Mouse (Mus musculus): Measurements from ENCODE around the gene Pkm. TPM values are rescaled to one million over a fixed set of nuclear protein-coding genes. Genes with fewer than 3 reads are reported as not detected.
A peak's percentile ranks its signal among the peaks of the same experiment; 100 is the strongest.

Pkm gene
- 598 and 674 TPM in 2 replicates for polyA plus RNA-seq (2012; rRNA removed)

DNA sequence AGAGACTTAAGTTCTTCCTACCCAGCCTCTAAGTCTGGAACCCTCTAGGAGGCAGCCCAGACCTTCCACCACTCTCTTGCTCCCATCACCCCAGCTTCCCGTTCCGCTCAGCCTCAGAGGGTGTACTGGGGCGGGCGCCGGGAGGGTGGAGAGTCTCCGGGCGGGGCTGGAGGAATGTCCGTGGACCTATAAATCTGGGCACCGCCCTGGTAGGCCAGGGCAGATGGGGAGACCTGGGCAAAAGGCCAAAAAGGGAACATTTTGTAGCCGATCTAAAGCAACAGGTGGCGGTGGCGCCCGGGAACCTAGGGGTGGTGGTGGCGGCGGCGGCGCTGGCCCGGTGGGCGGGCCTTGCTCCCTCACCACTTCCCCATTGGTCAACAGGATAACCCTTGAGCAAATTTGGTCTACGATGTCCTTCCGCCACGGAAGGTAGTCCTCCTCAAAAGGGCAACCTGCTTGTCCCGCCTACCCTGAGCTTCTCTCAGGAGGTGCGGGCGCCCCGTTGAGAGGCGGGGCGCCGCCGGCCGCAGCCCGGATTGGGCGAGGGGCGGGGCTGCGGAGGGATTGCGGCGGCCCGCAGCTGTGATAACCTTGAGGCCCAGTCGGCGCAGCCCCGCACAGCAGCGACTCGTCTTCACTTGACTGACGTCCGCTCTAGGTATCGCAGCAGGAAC, at the start of gene Pkm:
Gene Pkm, plus strand, starts transcription at position 411 of the 677 bp plus-strand sequence.
- peak; percentile 98 for DNase-seq (ENCODE audit: low read depth)

DNA sequence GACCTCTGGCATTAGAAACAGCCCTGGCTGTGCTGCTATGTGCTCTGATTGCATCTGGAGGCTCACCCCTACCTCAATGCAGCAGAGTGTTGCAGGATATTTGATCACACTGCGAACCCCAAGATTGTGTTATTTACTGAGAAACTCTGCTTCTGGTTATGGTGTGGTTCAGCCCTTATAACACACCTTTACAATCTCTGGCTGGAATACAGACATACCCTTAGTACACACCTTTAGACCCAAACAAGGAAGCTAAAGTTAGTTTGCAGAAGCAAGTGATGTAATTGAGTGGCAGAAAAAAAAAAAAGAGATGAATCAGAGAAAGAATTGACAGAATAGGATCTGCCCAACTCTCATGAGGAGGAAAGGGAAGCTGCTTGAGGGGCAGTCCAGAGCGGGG, 45.2 kb upstream of the Pkm start:
- DNase-seq (ENCODE audit: low read depth) = no peak

DNA sequence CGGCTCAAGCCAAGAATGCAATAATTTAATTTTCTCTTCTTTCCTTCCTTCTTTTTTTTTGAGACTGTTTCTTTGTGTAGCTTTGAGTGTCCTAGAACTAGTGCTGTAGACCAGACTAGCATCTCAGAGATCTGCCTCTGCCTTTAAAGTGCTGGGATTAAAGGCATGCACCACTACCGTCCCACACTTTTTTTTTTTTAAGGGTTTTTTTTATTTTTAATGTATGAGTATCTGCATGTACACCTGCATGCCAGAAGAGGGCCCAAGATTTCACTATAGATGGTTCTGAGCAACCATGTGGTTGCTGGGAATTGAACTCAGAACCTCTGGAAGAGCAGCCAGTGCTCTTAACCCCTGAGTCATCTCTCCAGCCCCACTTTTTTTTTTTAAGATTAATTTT, 40.4 kb upstream of the Pkm start:
- DNase-seq (ENCODE audit: low read depth) = no peak

DNA sequence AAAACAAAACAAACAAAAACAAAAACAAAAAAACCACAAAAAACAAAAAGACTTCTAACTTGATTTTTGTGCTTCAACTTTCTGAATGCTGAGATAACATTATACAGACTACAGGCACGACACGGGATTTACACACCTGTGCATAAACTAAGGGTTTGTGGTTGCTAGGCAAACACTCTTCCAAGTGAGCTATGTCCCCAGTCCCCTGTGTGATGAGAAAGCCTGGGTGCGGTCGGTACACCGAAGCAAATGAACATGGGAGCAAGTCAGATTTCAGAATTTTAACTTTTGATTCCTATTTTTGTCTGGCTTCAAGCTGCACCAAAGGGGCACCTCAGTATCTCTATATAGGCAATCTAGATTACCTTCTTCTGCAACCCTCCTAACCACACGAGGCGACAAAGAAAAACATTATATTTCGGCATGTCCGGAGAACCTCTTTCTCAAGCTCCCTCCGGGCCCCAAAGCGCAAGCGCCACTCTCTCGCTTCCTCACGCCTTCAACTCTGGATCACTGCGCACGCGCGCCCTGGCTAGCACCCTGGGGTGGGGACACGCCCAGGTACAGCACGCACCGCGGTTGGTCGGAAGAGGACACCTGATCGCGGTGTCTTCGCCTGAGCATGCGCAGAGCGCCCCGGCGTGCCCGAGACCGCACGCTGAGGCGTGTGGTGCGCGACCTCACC, 39.4 kb upstream of the Pkm start, which contains the start of gene Parp6:
Gene Parp6, plus strand, starts transcription at position 663 of the 685 bp plus-strand sequence.
- peak; percentile 86 for DNase-seq (ENCODE audit: low read depth)

DNA sequence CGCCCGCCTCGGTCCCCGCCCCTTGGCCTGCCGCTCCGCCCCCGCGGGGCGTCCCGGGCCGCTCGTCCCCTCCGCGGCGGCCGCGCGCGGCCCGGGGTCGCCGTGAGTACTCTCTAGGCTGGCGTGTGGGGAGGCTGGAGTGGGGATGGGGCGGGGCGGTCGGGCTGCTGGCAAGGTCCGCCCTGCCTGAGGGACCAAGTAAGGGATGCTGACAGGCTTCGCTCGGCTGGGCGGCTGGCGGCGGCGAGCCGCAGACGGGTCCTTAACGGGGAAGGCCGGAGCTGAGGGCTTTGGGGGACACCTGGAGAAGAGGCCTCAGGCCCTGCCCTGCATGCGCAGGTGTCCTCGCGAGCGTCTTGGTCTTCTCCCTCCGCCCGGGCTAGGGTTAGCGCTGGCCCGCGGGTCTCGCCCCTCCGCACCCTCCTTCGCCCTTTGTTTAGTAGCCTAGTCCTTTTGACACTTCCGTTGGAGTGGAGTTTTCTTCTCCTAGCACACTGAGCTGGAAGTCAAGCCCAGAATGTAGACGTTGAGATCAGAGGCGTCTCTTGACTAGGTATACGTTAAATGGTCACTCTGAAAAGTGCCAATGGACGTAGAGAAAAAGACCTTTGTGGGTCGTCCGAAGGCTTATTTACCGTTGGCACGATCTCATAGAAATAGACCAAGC, 38.7 kb upstream of the Pkm start:
- DNase-seq (ENCODE audit: low read depth) = no peak

GRCm38 (mm10) chr9:59638372-59638771, 17.8 kb upstream of the Pkm start:
- no peak for DNase-seq (ENCODE audit: low read depth)

DNA sequence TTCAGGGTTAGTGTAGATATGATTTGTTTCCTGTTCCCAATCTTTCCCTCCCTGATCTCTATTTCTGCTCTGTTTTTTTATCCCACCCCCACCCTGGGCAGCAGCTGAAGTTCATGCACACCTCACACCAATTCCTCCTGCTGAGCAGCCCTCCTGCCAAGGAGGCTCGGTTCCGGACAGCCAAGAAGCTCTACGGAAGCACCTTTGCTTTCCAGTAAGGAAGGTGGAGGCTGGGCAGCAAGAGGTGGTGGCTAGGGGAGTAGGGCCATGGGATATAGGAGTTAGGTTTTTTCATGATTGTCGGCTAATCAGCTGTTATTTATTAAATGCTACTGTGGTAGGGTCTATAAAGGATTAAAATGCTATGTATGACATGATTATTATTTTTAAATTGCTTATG, 16.2 kb upstream of the Pkm start:
- no peak for DNase-seq (ENCODE audit: low read depth)

DNA sequence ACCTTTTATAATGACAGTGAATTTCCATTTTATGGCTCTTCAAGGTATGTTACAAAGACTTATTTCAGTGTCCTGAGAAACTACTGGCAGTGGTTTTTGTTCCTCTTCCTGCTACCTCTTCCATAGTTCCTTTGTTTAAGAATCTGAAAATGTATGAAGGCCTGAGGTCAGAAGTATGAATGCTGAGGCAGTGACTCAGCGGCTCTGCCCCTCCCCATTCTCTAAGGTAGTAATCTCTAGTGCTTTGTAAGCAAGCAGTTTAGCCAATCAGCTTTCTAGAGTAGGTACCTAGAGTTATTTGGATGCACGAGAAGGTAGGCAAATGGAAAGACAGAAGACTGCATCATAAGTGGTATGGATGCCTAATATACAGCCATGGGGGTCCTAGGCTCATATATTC, 14.8 kb upstream of the Pkm start:
- no peak for DNase-seq (ENCODE audit: low read depth)

GRCm38 (mm10) chr9:59649911-59650310, 6.3 kb upstream of the Pkm start:
- no peak for DNase-seq (ENCODE audit: low read depth)

- DNase-seq (ENCODE audit: low read depth) = no peak
Observed at GRCm38 (mm10) chr9:59653371-59653770, 2.8 kb upstream of the Pkm start.

DNA sequence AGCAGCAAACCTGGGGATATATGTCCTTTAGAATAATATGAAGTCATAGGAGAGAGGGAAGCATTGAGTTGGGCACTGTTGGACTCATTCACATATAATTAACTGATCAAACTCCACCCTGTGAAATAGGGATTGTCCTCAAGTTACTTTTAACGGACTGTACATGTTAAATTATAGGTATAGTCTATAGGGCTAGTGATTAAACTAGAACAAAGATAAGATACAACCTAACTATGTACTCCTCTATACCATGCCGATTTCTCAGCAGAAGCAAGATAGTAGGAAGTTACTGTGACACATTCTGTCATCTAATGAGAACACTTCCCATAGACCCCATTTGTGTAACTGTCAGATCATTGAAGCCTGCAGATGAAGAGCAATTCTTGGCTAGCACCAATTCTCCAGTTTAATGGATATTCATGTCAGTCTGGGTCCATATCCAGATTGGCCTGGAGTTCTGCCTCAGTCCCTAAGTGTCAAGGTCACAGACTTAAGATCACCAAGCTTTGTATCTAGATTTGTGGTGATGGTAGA, 1.7 kb upstream of the Pkm start:
- no peak for DNase-seq (ENCODE audit: low read depth)

GRCm38 (mm10) chr9:59656635-59657617, 758 bp downstream of the Pkm start:
- DNase-seq (ENCODE audit: low read depth) = no peak

DNA sequence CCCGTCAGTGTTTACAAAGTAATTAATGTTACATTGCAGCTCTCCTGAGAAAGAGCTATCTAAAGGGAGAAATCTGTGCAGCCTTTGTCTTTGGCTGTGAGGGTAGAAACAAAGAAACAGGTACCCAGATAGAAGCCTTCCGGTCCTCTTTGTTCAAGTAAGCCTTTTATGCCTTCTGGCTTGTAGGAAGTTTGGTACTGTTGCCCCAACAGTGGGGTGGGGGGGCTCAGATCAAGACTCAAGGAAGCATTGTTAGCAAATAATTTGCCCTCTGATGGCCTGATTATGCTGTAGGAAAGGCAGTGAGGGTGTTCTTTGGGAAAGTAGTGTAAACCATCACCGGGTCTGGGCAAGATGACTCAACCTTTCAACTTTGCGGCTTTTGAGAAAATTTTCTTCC, 2.0 kb downstream of the Pkm start:
- DNase-seq (ENCODE audit: low read depth) = no peak

DNA sequence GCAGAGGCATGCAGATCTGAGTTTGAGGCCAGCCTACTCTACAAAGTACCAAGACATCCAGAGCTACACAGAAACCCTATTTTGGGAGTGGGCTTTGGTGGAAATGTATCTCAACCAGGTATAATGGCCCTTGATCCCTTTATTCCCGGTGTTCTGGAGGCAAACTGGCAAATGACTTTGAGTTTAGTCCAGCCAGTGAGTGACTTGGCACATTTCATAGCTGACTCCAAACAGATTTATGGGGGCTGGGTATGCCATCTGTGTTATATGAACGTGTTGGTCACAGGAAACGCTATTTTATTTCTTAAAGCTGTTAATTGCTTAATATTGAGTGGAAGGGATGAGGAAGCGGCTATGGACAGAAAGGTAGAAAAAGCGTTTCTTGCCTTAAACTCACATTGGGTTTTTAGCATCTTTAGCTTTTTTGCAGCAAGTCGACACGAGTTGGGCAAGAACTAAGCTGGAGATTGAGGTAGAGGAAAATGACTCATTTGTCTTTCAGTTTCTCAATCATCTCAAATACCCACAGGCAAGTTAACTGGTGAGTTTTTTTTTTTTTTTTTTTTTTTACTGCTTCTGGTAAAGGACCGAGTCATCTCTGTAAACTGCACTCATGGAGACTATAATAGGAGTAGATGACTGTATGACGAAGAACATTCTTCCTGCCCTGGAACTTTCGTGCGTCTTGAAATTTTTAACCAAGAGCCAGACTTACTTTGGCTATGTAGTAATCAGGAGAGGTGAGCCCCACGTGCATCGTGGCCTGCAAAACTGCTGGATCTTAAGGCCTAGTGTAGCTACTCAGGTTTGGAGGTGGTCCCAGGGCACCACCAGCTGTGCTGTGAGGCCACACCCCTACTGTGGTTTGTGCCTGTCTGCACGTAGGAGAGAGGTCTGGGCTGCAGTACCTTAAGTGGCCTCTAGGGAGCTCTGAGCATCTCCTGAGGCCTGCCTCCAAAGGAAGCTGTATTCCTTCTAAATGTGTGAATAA, 3.2 kb downstream of the Pkm start:
- DNase-seq (ENCODE audit: low read depth) = peak; percentile 75

GRCm38 (mm10) chr9:59660421-59660820, 4.3 kb downstream of the Pkm start:
- DNase-seq (ENCODE audit: low read depth) = no peak

GRCm38 (mm10) chr9:59661298-59661975, 5.3 kb downstream of the Pkm start:
- no peak for DNase-seq (ENCODE audit: low read depth)

DNA sequence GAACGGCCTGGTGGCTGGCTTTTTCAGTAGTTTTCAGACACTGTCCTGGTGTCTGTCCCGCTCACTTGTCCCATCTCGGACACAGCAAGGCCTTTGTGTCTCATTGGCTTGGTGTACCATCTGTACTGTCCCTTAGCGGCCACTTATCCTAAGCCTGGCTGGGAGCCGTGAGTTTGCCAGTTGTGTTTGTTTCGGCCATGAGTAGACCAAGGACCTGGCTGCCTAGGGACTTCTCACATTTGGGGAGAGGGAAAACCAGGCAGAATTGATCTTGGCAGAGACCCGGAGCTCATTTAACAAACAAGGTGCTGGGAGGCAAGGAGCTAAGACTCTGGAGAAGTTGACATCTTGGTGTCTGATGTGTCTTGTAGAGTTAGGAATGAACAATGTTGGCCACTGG, 7.1 kb downstream of the Pkm start:
- no peak for DNase-seq (ENCODE audit: low read depth)

DNA sequence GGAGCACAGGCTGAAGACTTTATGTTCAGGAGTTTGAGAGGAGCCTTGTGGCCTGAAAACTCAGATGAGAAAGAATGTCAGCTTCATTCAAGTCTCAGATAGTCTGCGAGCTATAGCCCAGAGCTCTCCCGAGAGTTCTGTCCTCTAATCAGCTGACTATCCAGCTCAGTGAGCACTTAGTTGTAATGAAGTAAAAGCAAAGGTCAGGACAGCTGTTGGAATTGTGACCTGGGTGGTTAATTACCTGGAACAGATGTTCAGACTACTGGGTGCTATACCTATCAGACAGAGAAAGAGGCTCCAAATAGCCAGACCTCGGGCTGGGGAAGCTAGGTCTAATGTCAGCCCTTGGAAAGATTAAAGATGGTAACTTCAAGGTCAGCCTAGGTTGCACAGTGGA, 7.8 kb downstream of the Pkm start:
- DNase-seq (ENCODE audit: low read depth) = no peak

DNA sequence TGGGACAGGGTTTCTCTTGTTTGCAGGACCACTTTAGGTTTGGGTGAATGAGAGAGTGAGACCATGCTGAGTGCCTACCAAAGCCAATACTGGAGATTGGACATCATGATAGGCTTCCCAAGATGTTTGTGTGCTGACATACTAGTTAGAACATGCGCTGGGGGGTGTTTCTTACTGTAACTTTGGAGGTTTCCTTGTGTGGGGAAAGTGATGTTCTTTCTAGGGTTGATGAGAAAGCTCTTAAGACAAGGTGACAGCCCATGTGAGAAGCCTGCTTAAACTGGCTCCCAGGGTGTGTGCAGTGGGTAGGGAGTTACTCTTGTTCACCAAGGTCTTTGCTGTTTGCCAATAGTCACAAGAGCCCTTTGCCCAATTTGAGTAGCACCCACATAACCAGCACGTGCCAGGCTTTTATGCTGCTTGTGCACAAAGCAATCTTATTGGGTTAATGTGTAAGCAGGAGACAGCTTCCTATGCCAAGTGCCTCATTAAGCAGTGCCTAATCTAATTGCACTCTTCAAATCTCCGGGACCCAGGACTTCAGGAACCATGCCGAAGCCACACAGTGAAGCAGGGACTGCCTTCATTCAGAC, 8.6 kb downstream of the Pkm start:
- DNase-seq (ENCODE audit: low read depth) = no peak
